In genomic region chr3:116835770-116836680, GRCm38 (mm10) we compare ENCODE assay signal across 8 mouse cellular contexts. TPM values are rescaled to one million over a fixed set of nuclear protein-coding genes. Genes with fewer than 3 reads are reported as not detected.
DNase-seq lines count a peak whose midpoint lies in the region; ATAC-seq and TF ChIP-seq lines count a peak whose summit lies in the region.

No protein-coding gene starts in this region.

- no peak overlapping the region for H3K27ac ChIP-seq in heart, embryonic 12.5 days (ENCODE audit: poor library complexity, severe bottlenecking)
- H3K27ac ChIP-seq in kidney, postnatal 0 days = no peak overlapping the region
- no peak overlapping the region for H3K27ac ChIP-seq in liver, embryonic 11.5 days (ENCODE audit: low read depth, low read length)
- no peak overlapping the region for H3K27ac ChIP-seq in stomach, embryonic 14.5 days (ENCODE audit: low read length)

- peak; percentile 96 for TF ChIP-seq CTCF in kidney, postnatal 0 days (IDR thresholded peaks at IDR 0.05; ENCODE audit: low read depth)

- peak; percentile 87 to 91 for DNase-seq in B cell, adult 2 months
- peak; percentile 94 for DNase-seq in brain, adult 2 months (ENCODE audit: low read depth, low spot score)
- peak; percentile 96 for DNase-seq in kidney, postnatal 0 days (ENCODE audit: low spot score)
- peak; percentile 82 for DNase-seq in liver, embryonic 11.5 days (ENCODE audit: low spot score)
- peak; percentile 94 for DNase-seq in naive thymus-derived CD4-positive, alpha-beta T cell, adult 2 months (ENCODE audit: low read depth)

- peak overlapping the region; percentile 67 for H3K4me2 ChIP-seq in heart, embryonic 12.5 days
- peak overlapping the region; percentile 77 for H3K4me2 ChIP-seq in kidney, postnatal 0 days (ENCODE audit: low read length)
- peak overlapping the region; percentile 69 for H3K4me2 ChIP-seq in liver, embryonic 11.5 days
- H3K4me2 ChIP-seq in stomach, embryonic 14.5 days (replicated peaks; ENCODE audit: low read depth, low read length) = peak overlapping the region; percentile 47

- no peaks in the 10 kb centered on the region for H3K9me3 ChIP-seq in heart, embryonic 12.5 days (replicated peaks)
- no peaks in the 10 kb centered on the region for H3K9me3 ChIP-seq in kidney, postnatal 0 days (replicated peaks; ENCODE audit: low read length)
- no peaks in the 10 kb centered on the region for H3K9me3 ChIP-seq in liver, embryonic 11.5 days (ENCODE audit: control insufficient read depth, low read length)
- H3K9me3 ChIP-seq in stomach, embryonic 14.5 days (ENCODE audit: control insufficient read depth, low read depth, low read length) = no peaks in the 10 kb centered on the region; the same call in 1 of the 2 replicates

- ATAC-seq in erythroblast, adult 5-6 weeks (replicated peaks; ENCODE audit: low FRiP score, poor library complexity, severe bottlenecking) = peak; percentile 89
- ATAC-seq in heart, embryonic 12.5 days (ENCODE audit: insufficient number of reproducible peaks, low FRiP score) = peak; percentile 63
- peak; percentile 76 for ATAC-seq in kidney, postnatal 0 days (replicated peaks; ENCODE audit: low FRiP score, low read depth)
- peak; percentile 80 for ATAC-seq in liver, embryonic 11.5 days (replicated peaks; ENCODE audit: low FRiP score)
- peak; percentile 75; the same call in 1 of the 2 replicates for ATAC-seq in stomach, embryonic 14.5 days (ENCODE audit: insufficient number of reproducible peaks, insufficient read depth, low FRiP score, low read depth)

- H3K36me3 ChIP-seq in heart, embryonic 12.5 days = no peaks in the 10 kb centered on the region
- H3K36me3 ChIP-seq in kidney, postnatal 0 days (ENCODE audit: insufficient read depth, low read length) = no peaks in the 10 kb centered on the region
- H3K36me3 ChIP-seq in liver, embryonic 11.5 days (ENCODE audit: control insufficient read depth, insufficient read depth, low read length) = no peaks in the 10 kb centered on the region
- no peaks in the 10 kb centered on the region for H3K36me3 ChIP-seq in stomach, embryonic 14.5 days (ENCODE audit: control insufficient read depth, insufficient read depth, low read length)

- peak overlapping the region; percentile 41 for H3K4me3 ChIP-seq in heart, embryonic 12.5 days
- peak overlapping the region; percentile 31 for H3K4me3 ChIP-seq in kidney, postnatal 0 days (replicated peaks; ENCODE audit: low read depth, low read length)
- peak overlapping the region; percentile 46 for H3K4me3 ChIP-seq in liver, embryonic 11.5 days (ENCODE audit: low read depth, low read length)
- peak overlapping the region; percentile 16 for H3K4me3 ChIP-seq in stomach, embryonic 14.5 days (ENCODE audit: low read depth, low read length)

- peaks cover 3% of the 10 kb centered on the region; the same call in 1 of the 2 replicates for H3K4me1 ChIP-seq in heart, embryonic 12.5 days (replicated peaks)
- H3K4me1 ChIP-seq in kidney, postnatal 0 days (replicated peaks; ENCODE audit: insufficient read depth, low read length) = no peaks in the 10 kb centered on the region
- no peaks in the 10 kb centered on the region for H3K4me1 ChIP-seq in liver, embryonic 11.5 days (replicated peaks; ENCODE audit: control insufficient read depth, insufficient read depth, low read length)
- no peaks in the 10 kb centered on the region for H3K4me1 ChIP-seq in stomach, embryonic 14.5 days (ENCODE audit: control insufficient read depth, insufficient read depth, low read length)

- H3K27me3 ChIP-seq in heart, embryonic 12.5 days (replicated peaks) = no peaks in the 10 kb centered on the region
- no peaks in the 10 kb centered on the region for H3K27me3 ChIP-seq in kidney, postnatal 0 days (ENCODE audit: insufficient read depth, low read length)
- no peaks in the 10 kb centered on the region for H3K27me3 ChIP-seq in liver, embryonic 11.5 days (replicated peaks; ENCODE audit: control insufficient read depth, insufficient read depth, low read length)
- no peaks in the 10 kb centered on the region for H3K27me3 ChIP-seq in stomach, embryonic 14.5 days (ENCODE audit: control insufficient read depth, insufficient read depth, low read length)

- 21% methylated on average over 21 of the region's 21 CpGs for WGBS in heart, embryonic 12.5 days
- 22% methylated on average over 21 of the region's 21 CpGs for WGBS in kidney, postnatal 0 days
- WGBS in liver, embryonic 11.5 days = 26% methylated on average over 21 of the region's 21 CpGs
- 26% methylated on average over 21 of the region's 21 CpGs for WGBS in stomach, embryonic 14.5 days

- H3K9ac ChIP-seq in heart, embryonic 12.5 days = peak overlapping the region; percentile 62; the same call in 1 of the 2 replicates
- peak overlapping the region; percentile 41; the same call in 1 of the 2 replicates for H3K9ac ChIP-seq in kidney, postnatal 0 days (ENCODE audit: low read depth, low read length)
- H3K9ac ChIP-seq in liver, embryonic 11.5 days (ENCODE audit: low read depth, low read length) = peak overlapping the region; percentile 65
- peak overlapping the region; percentile 15; the same call in 1 of the 2 replicates for H3K9ac ChIP-seq in stomach, embryonic 14.5 days (replicated peaks; ENCODE audit: low read depth, low read length)

RNA-seq across cellular contexts. Expression of gene Frrs1, which starts 23.2 kb away (rescaled TPM):
- 6.5 and 11.3 TPM in 2 replicates for total RNA-seq in erythroblast, adult 5-6 weeks (2015; ENCODE audit: low replicate concordance)
- total RNA-seq in erythroblast, adult 5-6 weeks (2017; ENCODE audit: low replicate concordance) = 5.6 and 9.5 TPM in 2 replicates
- 22.5 and 24.0 TPM in 2 replicates for polyA plus RNA-seq in heart, embryonic 12.5 days (2016; fragmentation: Nextera tagmentation; extraction: Ambion mirVana)
- 21.6 and 21.7 TPM in 2 replicates for polyA plus RNA-seq in kidney, postnatal 0 days (2015; fragmentation: Nextera tagmentation; extraction: Ambion mirVana)
- 66.7 and 73.0 TPM in 2 replicates for polyA plus RNA-seq in liver, embryonic 11.5 days (2014; fragmentation: Nextera tagmentation; extraction: Ambion mirVana)
- 38.5 and 39.8 TPM in 2 replicates for polyA plus RNA-seq in stomach, embryonic 14.5 days (2014; fragmentation: Nextera tagmentation; extraction: Ambion mirVana)

RNA-seq across cellular contexts. Expression of gene Agl, which starts 28.1 kb away (rescaled TPM):
- 3.3 and 4.4 TPM in 2 replicates for total RNA-seq in erythroblast, adult 5-6 weeks (2015; ENCODE audit: low replicate concordance)
- total RNA-seq in erythroblast, adult 5-6 weeks (2017; ENCODE audit: low replicate concordance) = 3.9 and 4.2 TPM in 2 replicates
- polyA plus RNA-seq in heart, embryonic 12.5 days (2016; fragmentation: Nextera tagmentation; extraction: Ambion mirVana) = 50.3 and 52.7 TPM in 2 replicates
- 12.8 and 12.9 TPM in 2 replicates for polyA plus RNA-seq in kidney, postnatal 0 days (2015; fragmentation: Nextera tagmentation; extraction: Ambion mirVana)
- polyA plus RNA-seq in liver, embryonic 11.5 days (2014; fragmentation: Nextera tagmentation; extraction: Ambion mirVana) = 13.4 and 13.6 TPM in 2 replicates
- polyA plus RNA-seq in stomach, embryonic 14.5 days (2014; fragmentation: Nextera tagmentation; extraction: Ambion mirVana) = 18.8 and 19.6 TPM in 2 replicates

Comparison
In these comparisons a context has a peak if more than half of its experiments do, and no peak if none do; other contexts are left out.
1. H3K9ac ChIP-seq: peak in every context shown above with its lines; median percentile 65 in liver, embryonic 11.5 days; 62 in heart, embryonic 12.5 days; 41 in kidney, postnatal 0 days; 15 in stomach, embryonic 14.5 days.